Mouse (Mus musculus) spleen, postnatal 4 days (tissue): ENCODE measurements at regions not wholly inside any gene's neighbourhood (a gene's known extent, or its start where the extent isn't known, plus 50 kb on each side); places are given as distances from the start of the nearest gene placed in this dataset.

ENCODE experiments used
- DNase-seq, 2 experiments: peaks; one replicate each; pipeline ENCODE4 v3.0.0; 2022; ENCODE audit warnings: low spot score in 2 of 2

- DNase-seq = no peak
These were observed 54.4 kb upstream of the Prdm1 start for GRCm38 (mm10) chr10:44582736-44583135.
